Mouse (Mus musculus) spleen, adult 2 months (tissue): ENCODE data around the gene Gm11564.
"Not testable (repeated sequence)": the region's sequence is repeated elsewhere in the genome, so short reads cannot be mapped to it uniquely, and the experiment has no call there.

ENCODE experiments used
- CTCF ChIP-seq: fragments of 200-500 bp; IDR thresholded peaks from 2 replicates; pipeline ENCODE4 v1.5.1; 2011; ENCODE audit warnings: mild to moderate bottlenecking, inconsistent platforms; ENCODE audit not compliant: insufficient read depth, insufficient read length, insufficient replicate concordance; ENCODE audit errors: extremely low read depth
- POLR2A ChIP-seq: fragments of 200-500 bp; IDR thresholded peaks from 2 replicates; pipeline ENCODE4 v1.6.1; 2011; ENCODE audit warnings: low read depth, low read length, inconsistent platforms

- TF ChIP-seq CTCF, POLR2A: not testable (repeated sequence)
Measured at GRCm38 (mm10) chr11:99804346-99804745, 11.1 kb downstream of the Gm11564 start, which contains the start of gene Gm11554.
